Mouse (Mus musculus) ovary, postnatal 10 days (tissue): ENCODE measurements around the gene Tmem169.

Experiments used
- DNase-seq: peaks from one replicate; pipeline ENCODE4 v3.0.0; 2022; ENCODE audit warnings: low spot score

Gene Tmem169

GRCm38 (mm10) chr1:72286904-72287303, 2.7 kb downstream of the Tmem169 start:
- DNase-seq: no peak

GRCm38 (mm10) chr1:72287893-72288292, 3.7 kb downstream of the Tmem169 start:
- no peak for DNase-seq

GRCm38 (mm10) chr1:72288527-72289150, 4.5 kb downstream of the Tmem169 start:
- no peak for DNase-seq

- DNase-seq: no peak
Observed at GRCm38 (mm10) chr1:72290896-72291295, 6.7 kb downstream of the Tmem169 start.

- no peak for DNase-seq
Observed at GRCm38 (mm10) chr1:72291421-72291820, 7.3 kb downstream of the Tmem169 start.

GRCm38 (mm10) chr1:72291925-72292324, 7.8 kb downstream of the Tmem169 start:
- DNase-seq: no peak

GRCm38 (mm10) chr1:72293869-72294663, 9.9 kb downstream of the Tmem169 start:
- no peak for DNase-seq

- no peak for DNase-seq
Observed at GRCm38 (mm10) chr1:72295746-72296145, 11.6 kb downstream of the Tmem169 start.

GRCm38 (mm10) chr1:72301845-72302244, 17.7 kb downstream of the Tmem169 start:
- DNase-seq: no peak

- no peak for DNase-seq
Observed at GRCm38 (mm10) chr1:72306241-72306640, 22.1 kb downstream of the Tmem169 start.

GRCm38 (mm10) chr1:72306679-72307181, 22.6 kb downstream of the Tmem169 start:
- no peak for DNase-seq

- DNase-seq: peak; percentile 82
Observed at GRCm38 (mm10) chr1:72307317-72307798, 23.2 kb downstream of the Tmem169 start, which contains the start of gene Xrcc5. Xrcc5 (plus strand) TSS chr1:72307421.

GRCm38 (mm10) chr1:72308919-72309318, 24.8 kb downstream of the Tmem169 start:
- no peak for DNase-seq

GRCm38 (mm10) chr1:72309744-72310424, 25.7 kb downstream of the Tmem169 start:
- no peak for DNase-seq

GRCm38 (mm10) chr1:72312701-72313398, 28.7 kb downstream of the Tmem169 start:
- no peak for DNase-seq

GRCm38 (mm10) chr1:72313399-72314039, 29.4 kb downstream of the Tmem169 start:
- DNase-seq: no peak

GRCm38 (mm10) chr1:72315447-72315846, 31.3 kb downstream of the Tmem169 start:
- DNase-seq: no peak

- no peak for DNase-seq
Observed at GRCm38 (mm10) chr1:72316409-72316808, 32.2 kb downstream of the Tmem169 start.

- DNase-seq: no peak
Observed at GRCm38 (mm10) chr1:72316901-72317300, 32.7 kb downstream of the Tmem169 start.

- DNase-seq: no peak
Observed at GRCm38 (mm10) chr1:72320759-72321158, 36.6 kb downstream of the Tmem169 start.

- DNase-seq: no peak
Observed at GRCm38 (mm10) chr1:72323248-72323647, 39.1 kb downstream of the Tmem169 start.
